Mouse (Mus musculus) kidney, adult 2 months (tissue): Measurements from ENCODE around the gene 4930558K02Rik.

ENCODE experiments used
- CTCF ChIP-seq: fragments of 200-500 bp; conservative IDR thresholded peaks from 2 replicates; pipeline ENCODE4 v1.5.1; 2011; ENCODE audit warnings: low read depth, mild to moderate bottlenecking, control low read depth, low read length, moderate library complexity, mixed read lengths; ENCODE audit not compliant: insufficient read depth, insufficient read length
- POLR2A ChIP-seq: fragments of 200-500 bp; IDR thresholded peaks from one replicate; pipeline ENCODE4 v1.6.1; 2011; ENCODE audit warnings: low read depth, low read length, control low read depth

DNA sequence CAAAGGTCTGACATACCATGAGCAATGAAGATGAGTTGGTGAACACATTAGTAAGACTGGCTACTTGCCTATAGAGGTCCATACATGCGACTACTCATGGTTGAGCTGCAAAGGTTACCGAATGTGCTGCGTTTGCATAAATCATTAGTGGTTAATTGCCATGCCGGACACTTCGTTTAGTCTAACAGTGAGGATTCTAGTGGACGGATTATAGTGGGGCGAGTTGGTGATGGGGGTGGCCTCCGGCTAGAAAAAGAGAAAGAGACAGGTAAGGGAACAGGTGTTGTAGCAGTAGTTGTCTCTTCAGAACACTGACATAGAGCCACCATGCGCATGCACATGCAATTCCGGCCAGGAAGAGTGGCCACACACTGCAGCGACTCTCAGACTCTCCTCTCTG lies 12.4 kb upstream of the 4930558K02Rik start:
- TF ChIP-seq POLR2A (no peak), CTCF (no peak)
